Mouse (Mus musculus) brain, embryonic 14.5 days (tissue): ENCODE data around the gene Aebp2.

Experiments
- CTCF ChIP-seq: fragments of 200-500 bp; IDR thresholded peaks from 2 replicates; pipeline ENCODE4 v1.5.1; 2012; ENCODE audit warnings: inconsistent platforms, mild to moderate bottlenecking, moderate library complexity, borderline replicate concordance; ENCODE audit not compliant: insufficient read depth, insufficient read length; ENCODE audit errors: extremely low read depth
- POLR2A ChIP-seq: fragments of 200-500 bp; IDR thresholded peaks from 2 replicates; pipeline ENCODE4 v1.6.1; 2012; ENCODE audit warnings: mild to moderate bottlenecking, inconsistent platforms, borderline replicate concordance; ENCODE audit not compliant: poor library complexity, insufficient read depth, insufficient read length, severe bottlenecking; ENCODE audit errors: extremely low read depth

- TF ChIP-seq CTCF (no peak), POLR2A (no peak)
These were observed 60.4 kb downstream of the Aebp2 start for GRCm38 (mm10) chr6:140682829-140683228.
